14 mouse cellular contexts compared by ENCODE assay signal in the genomic region with DNA sequence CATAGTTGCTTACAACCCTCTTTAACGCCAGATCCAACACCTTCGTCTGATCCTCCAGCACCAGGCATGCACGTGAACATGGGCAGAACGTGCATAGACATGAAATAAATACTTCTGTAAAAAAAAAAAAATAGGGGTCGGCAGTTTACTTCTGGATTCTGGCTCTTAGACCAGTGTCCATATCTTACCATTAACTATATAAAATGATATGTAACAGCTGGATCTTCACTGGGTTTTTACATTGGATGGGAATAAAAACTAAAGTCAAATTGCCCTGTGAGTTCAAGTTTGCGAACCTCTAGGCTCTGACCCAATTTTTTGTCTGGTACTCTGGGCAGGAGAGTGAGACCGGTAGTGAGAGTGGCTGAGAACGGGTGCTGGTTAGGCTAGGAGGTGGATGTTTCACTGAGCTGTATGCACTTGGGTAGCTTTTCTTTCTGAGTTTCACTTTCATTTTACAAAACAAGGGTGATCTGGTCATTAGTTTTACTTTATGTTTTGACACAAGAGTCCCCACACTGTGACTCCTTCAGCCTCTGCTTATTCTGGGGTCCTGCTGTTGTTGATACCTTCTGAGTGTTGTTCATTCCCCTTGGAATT. TPM values are rescaled to one million over a fixed set of nuclear protein-coding genes. Genes with fewer than 3 reads are reported as not detected.
A peak's percentile ranks its signal among the peaks of the same experiment; 100 is the strongest.
DNase-seq lines count a peak whose midpoint lies in the region; ATAC-seq and TF ChIP-seq lines count a peak whose summit lies in the region.
"Had no signal": no experiment of that assay in that cellular context is flagged by ENCODE, and none has a peak within 500 bp of the region (broad histone marks: within the 10 kb centered on the region; RNA-seq: fewer than 3 reads in every experiment).

No protein-coding gene starts in this region.

- no peak for ATAC-seq in megakaryocyte, adult 5-6 weeks (ENCODE audit: poor library complexity, severe bottlenecking)
- ATAC-seq: midbrain, embryonic 15.5 days had no signal

- H3ac ChIP-seq in myocyte (ENCODE audit: control insufficient read depth, insufficient read length) = no peak overlapping the region

- no peak for DNase-seq in gastrocnemius, adult 2 months
- no peak for DNase-seq in gastrocnemius, adult 8-10 months (ENCODE audit: low spot score in 2 of 2)
- no peak for DNase-seq in layer of hippocampus, adult 11-12 months (ENCODE audit: low spot score)
- DNase-seq in layer of hippocampus, adult 9-10 months (ENCODE audit: low spot score) = no peak
- DNase-seq: cerebellum, adult 11 months had no signal

- intact Hi-C loops in gastrocnemius, adult 2 months (cut with DNase I) = loop anchor here (1.0 to 10.0 kb wide), 4 partner anchors 16 to 310 kb away; a partner anchor contains a TSS

- peak overlapping the region; percentile 100 for H3K27ac ChIP-seq in gastrocnemius, adult 2 months
- H3K27ac ChIP-seq in bone marrow macrophage, adult 2 months (ENCODE audit: insufficient read depth, low read depth, low read length) = peak overlapping the region; percentile 14; the same call in 1 of the 2 replicates
- H3K27ac ChIP-seq: midbrain, embryonic 15.5 days had no signal

- peaks cover 30% of the 10 kb centered on the region for H3K79me2 ChIP-seq in myocyte (ENCODE audit: control insufficient read depth, insufficient read depth)

- no peak for TF ChIP-seq CTCF in gastrocnemius, adult 2 months (IDR thresholded peaks at IDR 0.05)
- no peak for TF ChIP-seq CTCF in bone marrow macrophage, adult 2 months (IDR thresholded peaks at IDR 0.05; ENCODE audit: low read depth, low read length)

- peaks cover 42% of the 10 kb centered on the region for H3K36me3 ChIP-seq in megakaryocyte, embryonic 14.5 days (replicated peaks; ENCODE audit: low read length)
- H3K36me3 ChIP-seq in myocyte (ENCODE audit: control insufficient read depth, insufficient read depth) = peaks cover 7% of the 10 kb centered on the region

- no peaks in the 10 kb centered on the region for H3K27me3 ChIP-seq in megakaryocyte, embryonic 14.5 days (replicated peaks)
- H3K27me3 ChIP-seq in myocyte (ENCODE audit: control insufficient read depth, insufficient read depth, insufficient read length) = no peaks in the 10 kb centered on the region

- peaks cover 66% of the 10 kb centered on the region for H3K4me1 ChIP-seq in megakaryocyte, embryonic 14.5 days
- H3K4me1 ChIP-seq in bone marrow macrophage, adult 2 months (ENCODE audit: control insufficient read depth, insufficient read depth, low read length) = peaks cover 12% of the 10 kb centered on the region

- H3K9me3 ChIP-seq in megakaryocyte, embryonic 14.5 days = no peaks in the 10 kb centered on the region
- H3K9me3 ChIP-seq: limb, embryonic 12.5 days; midbrain, embryonic 15.5 days had no signal

- no peak overlapping the region for H3K4me3 ChIP-seq in gastrocnemius, adult 2 months
- H3K4me3 ChIP-seq in megakaryocyte, embryonic 14.5 days (replicated peaks) = peak overlapping the region; percentile 100
- 0 out of 2 replicates have a peak overlapping the region, but pooled peaks have one; percentile 5 for H3K4me3 ChIP-seq in bone marrow macrophage, adult 2 months (ENCODE audit: insufficient read depth, low read length)
- peak overlapping the region; percentile 92 for H3K4me3 ChIP-seq in myocyte
- H3K4me3 ChIP-seq: layer of hippocampus, adult 2 months; midbrain, embryonic 15.5 days had no signal

- H3K4me2 ChIP-seq in myocyte (ENCODE audit: low read depth) = peak overlapping the region; percentile 99
- H3K4me2 ChIP-seq: midbrain, embryonic 15.5 days had no signal

- no peak for TF ChIP-seq POLR2A in bone marrow macrophage, adult 2 months (IDR thresholded peaks at IDR 0.05; ENCODE audit: borderline replicate concordance, low read depth, low read length)
- TF ChIP-seq POLR2A in myocyte (IDR thresholded peaks at IDR 0.05; ENCODE audit: insufficient read length, low read depth) = no peak

TF ChIP-seq in myocyte, 11 proteins besides CTCF, POLR2A, EP300 and RAD21:
- TF ChIP-seq MYOG (IDR thresholded peaks at IDR 0.05; ENCODE audit: control insufficient read depth in 1 of 3, insufficient read depth in 1 of 3, insufficient read length in 2 of 3, low read depth in 2 of 3) (no peak), MAX (IDR thresholded peaks at IDR 0.05; ENCODE audit: low read depth) (no peak), CEBPB (IDR thresholded peaks at IDR 0.05; ENCODE audit: insufficient read depth, poor library complexity, severe bottlenecking) (no peak), MYOD1 (IDR thresholded peaks at IDR 0.05; ENCODE audit: control insufficient read depth in 1 of 3, insufficient read length in 2 of 3, low read depth in 2 of 3) (no peak), REST (IDR thresholded peaks at IDR 0.05; ENCODE audit: insufficient read depth, insufficient read length) (no peak), POLR2AphosphoS2 (IDR thresholded peaks at IDR 0.05; ENCODE audit: insufficient read length, low read depth) (no peak), USF1 (IDR thresholded peaks at IDR 0.05; ENCODE audit: low read depth) (no peak), TCF3 (IDR thresholded peaks at IDR 0.05; ENCODE audit: insufficient read length, low read depth) (no peak), E2F4 (IDR thresholded peaks at IDR 0.05; ENCODE audit: insufficient read depth) (no peak), SRF (IDR thresholded peaks at IDR 0.05; ENCODE audit: control insufficient read depth, insufficient read length, low read depth) (no peak), TCF12 (IDR thresholded peaks at IDR 0.05; ENCODE audit: insufficient read depth, poor library complexity, severe bottlenecking) (no peak)

RNA-seq across cellular contexts. Expression of a gene that starts 3.9 kb away (rescaled TPM):
- 10 to 100 TPM in 1 of 2 experiments, 1 to 10 TPM in 1; 5.7 to 10.1 TPM for total RNA-seq in gastrocnemius, adult 2 months (2021)
- total RNA-seq in gastrocnemius, adult 8-10 months (2022) = 1 to 10 TPM; 5.9 to 9.6 (median 7.5) TPM
- 743 and 797 TPM in 2 replicates for polyA plus RNA-seq in megakaryocyte, embryonic 14.5 days (2012; ENCODE audit: insufficient read depth, low replicate concordance)
- total RNA-seq in megakaryocyte, adult 5-6 weeks (2015) = 45.5 and 60.4 TPM in 2 replicates
- 110 and 125 TPM in 2 replicates for total RNA-seq in megakaryocyte, adult 5-6 weeks (2017)
- polyA plus RNA-seq in bone marrow macrophage, adult 2 months (2012; ENCODE audit: insufficient read depth, insufficient read length, missing spikeins) = 71.1 and 80.8 TPM in 2 replicates
- polyA plus RNA-seq in myocyte (2012; fragmentation: generic; extraction: Trizol) = 140 TPM

RNA-seq across cellular contexts. Expression of a gene that starts 5.1 kb away (rescaled TPM):
- total RNA-seq in gastrocnemius, adult 2 months (2021) = 10 to 100 TPM; 22.1 to 25.9 TPM
- 10 to 100 TPM; 20.4 to 26.5 (median 23.9) TPM for total RNA-seq in gastrocnemius, adult 8-10 months (2022)
- 248 and 286 TPM in 2 replicates for polyA plus RNA-seq in megakaryocyte, embryonic 14.5 days (2012; ENCODE audit: insufficient read depth, low replicate concordance)
- total RNA-seq in megakaryocyte, adult 5-6 weeks (2015) = 56.8 and 75.8 TPM in 2 replicates
- 41.1 and 49.0 TPM in 2 replicates for total RNA-seq in megakaryocyte, adult 5-6 weeks (2017)
- 39.8 and 40.7 TPM in 2 replicates for polyA plus RNA-seq in bone marrow macrophage, adult 2 months (2012; ENCODE audit: insufficient read depth, insufficient read length, missing spikeins)
- polyA plus RNA-seq in myocyte (2012; fragmentation: generic; extraction: Trizol) = 74.1 TPM

RNA-seq across cellular contexts. Expression of a gene that starts 5.3 kb away (rescaled TPM):
- 100 to 1,000 TPM; 151 to 245 TPM for total RNA-seq in gastrocnemius, adult 2 months (2021)
- total RNA-seq in gastrocnemius, adult 8-10 months (2022) = 100 to 1,000 TPM; 173 to 193 (median 187) TPM
- 68.6 and 73.1 TPM in 2 replicates for polyA plus RNA-seq in megakaryocyte, embryonic 14.5 days (2012; ENCODE audit: insufficient read depth, low replicate concordance)
- 180 and 184 TPM in 2 replicates for total RNA-seq in megakaryocyte, adult 5-6 weeks (2015)
- total RNA-seq in megakaryocyte, adult 5-6 weeks (2017) = 230 and 256 TPM in 2 replicates
- 267 and 279 TPM in 2 replicates for polyA plus RNA-seq in bone marrow macrophage, adult 2 months (2012; ENCODE audit: insufficient read depth, insufficient read length, missing spikeins)
- 432 TPM for polyA plus RNA-seq in myocyte (2012; fragmentation: generic; extraction: Trizol)

RNA-seq across cellular contexts. Expression of a gene that starts 5.4 kb away (rescaled TPM):
- not detected for total RNA-seq in gastrocnemius, adult 2 months (2021)
- 1 to 10 TPM in 1 of 4 experiments, not detected in 3; 1.1 TPM for total RNA-seq in gastrocnemius, adult 8-10 months (2022)
- not detected in 2 replicates for polyA plus RNA-seq in megakaryocyte, embryonic 14.5 days (2012; ENCODE audit: insufficient read depth, low replicate concordance)
- 3.2 TPM in 1 of 2 replicates, not detected in the other for total RNA-seq in megakaryocyte, adult 5-6 weeks (2015)
- total RNA-seq in megakaryocyte, adult 5-6 weeks (2017) = not detected in 2 replicates
- not detected in 2 replicates for polyA plus RNA-seq in bone marrow macrophage, adult 2 months (2012; ENCODE audit: insufficient read depth, insufficient read length, missing spikeins)
- polyA plus RNA-seq in myocyte (2012; fragmentation: generic; extraction: Trizol) = not detected
- total RNA-seq: forebrain, postnatal 0 days; layer of hippocampus, adult 2 months had no signal
- polyA plus RNA-seq: embryonic facial prominence, embryonic 11.5 days; forebrain, postnatal 0 days; limb, embryonic 12.5 days; midbrain, embryonic 15.5 days had no signal

RNA-seq across cellular contexts. Expression of a gene that starts 15.8 kb away (rescaled TPM):
- 1 to 10 TPM; 1.4 to 2.0 TPM for total RNA-seq in gastrocnemius, adult 2 months (2021)
- 1 to 10 TPM; 2.0 to 3.1 (median 2.6) TPM for total RNA-seq in gastrocnemius, adult 8-10 months (2022)
- 7.3 and 8.9 TPM in 2 replicates for polyA plus RNA-seq in megakaryocyte, embryonic 14.5 days (2012; ENCODE audit: insufficient read depth, low replicate concordance)
- total RNA-seq in megakaryocyte, adult 5-6 weeks (2015) = 0.82 and 1.1 TPM in 2 replicates
- total RNA-seq in megakaryocyte, adult 5-6 weeks (2017) = 3.1 and 6.6 TPM in 2 replicates
- 14.5 and 17.4 TPM in 2 replicates for polyA plus RNA-seq in bone marrow macrophage, adult 2 months (2012; ENCODE audit: insufficient read depth, insufficient read length, missing spikeins)
- polyA plus RNA-seq in myocyte (2012; fragmentation: generic; extraction: Trizol) = 9.3 TPM

Comparison
In these comparisons a context has a peak if more than half of its experiments do, and no peak if none do; other contexts are left out.
1. RNA of a gene that starts 3.9 kb away (total RNA-seq): 45.5 to 125 TPM in megakaryocyte, adult 5-6 weeks; 5.7 to 10.1 TPM in gastrocnemius, adult 2 months and 5.9 to 9.6 TPM in gastrocnemius, adult 8-10 months; every median in the first group is over 4 times any median in the second.